Mouse (Mus musculus) thymus, postnatal 10 days (tissue): ENCODE data around the gene Zbtb16.

Experiments used
- DNase-seq, 2 experiments: peaks; one replicate each; pipeline ENCODE4 v3.0.0; 2021; ENCODE audit warnings: low spot score in 2 of 2

Zbtb16 gene

DNA sequence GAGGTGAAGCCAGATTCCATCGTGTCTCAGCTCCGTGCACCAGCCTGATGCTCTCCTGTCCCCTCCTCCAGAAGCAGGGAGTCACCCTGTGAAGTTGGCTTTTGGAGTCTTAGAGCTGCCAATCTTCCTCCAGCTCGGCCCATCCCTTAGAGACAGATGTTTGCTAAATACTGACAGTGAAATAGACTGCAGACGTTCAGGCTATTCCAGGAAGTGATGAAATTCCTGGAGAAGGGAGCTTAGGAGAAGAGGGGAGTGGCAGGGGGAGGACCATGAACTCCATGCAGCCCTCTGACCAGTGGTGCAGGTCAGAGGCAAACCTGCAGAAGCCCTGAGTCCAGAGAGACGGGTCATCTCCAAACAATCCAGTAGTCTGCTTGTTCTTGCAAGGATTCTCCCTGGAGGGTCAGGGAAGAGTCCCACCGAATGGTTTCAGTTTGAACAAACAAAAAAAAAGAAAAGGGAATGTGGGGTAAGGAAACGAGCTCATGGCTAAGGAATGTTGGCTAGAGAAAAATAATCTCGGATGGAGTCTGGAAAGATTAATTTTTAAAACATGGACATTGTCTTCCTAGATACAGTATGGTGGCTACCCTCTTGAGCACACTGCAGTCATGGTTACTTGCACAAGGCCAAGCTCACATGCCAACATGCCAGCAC, 231.0 kb downstream of the Zbtb16 start, which contains the start of gene Nnmt:
Gene Nnmt, minus strand, starts transcription at position 215 of the 660 bp plus-strand sequence.
- DNase-seq: no peak
